Mouse (Mus musculus) hindbrain, embryonic 12.5 days (tissue): ENCODE measurements around the gene Mybphl. TPM values are rescaled to one million over a fixed set of nuclear protein-coding genes. Genes with fewer than 3 reads are reported as not detected.
A peak's percentile ranks its signal among the peaks of the same experiment; 100 is the strongest.

Experiments used
- ATAC-seq: fragments of 200-750 bp; cut with Nextera tagmentation; 2 replicates; pipeline ENCODE4 v1.8.0; 2017; ENCODE audit warnings: moderate TSS enrichment; ENCODE audit not compliant: low FRiP score
- H3K27ac ChIP-seq: fragments of 300-500 bp; sonication (generic); 2 replicates; pipeline ENCODE4 v1.5.1; 2016; ENCODE audit warnings: mild to moderate bottlenecking
- H3K27me3 ChIP-seq: fragments of 300-500 bp; sonication (generic); 2 replicates; pipeline ENCODE4 v1.6.1; 2016; ENCODE audit warnings: mild to moderate bottlenecking
- H3K36me3 ChIP-seq: fragments of 300-500 bp; sonication (generic); 2 replicates; pipeline ENCODE4 v1.6.1; 2016; ENCODE audit warnings: mild to moderate bottlenecking
- H3K4me1 ChIP-seq: fragments of 300-500 bp; sonication (generic); 2 replicates; pipeline ENCODE4 v1.6.1; 2016
- H3K4me2 ChIP-seq: fragments of 300-500 bp; sonication (generic); replicated peaks from 2 replicates; pipeline ENCODE4 v1.6.1; 2016; ENCODE audit warnings: mild to moderate bottlenecking
- H3K4me3 ChIP-seq: fragments of 300-500 bp; sonication (generic); 2 replicates; pipeline ENCODE4 v1.5.1; 2016; ENCODE audit warnings: mild to moderate bottlenecking
- H3K9ac ChIP-seq: fragments of 300-500 bp; sonication (generic); 2 replicates; pipeline ENCODE4 v1.6.1; 2016; ENCODE audit warnings: mild to moderate bottlenecking, moderate library complexity
- H3K9me3 ChIP-seq: fragments of 300-500 bp; sonication (generic); replicated peaks from 2 replicates; pipeline ENCODE4 v1.6.1; 2016; ENCODE audit warnings: mild to moderate bottlenecking
- WGBS: fragments of 180-500 bp; shearing (Covaris S2); methylation state at CpG from one replicate; pipeline ENCODE4 v1.1.7; 2016; 5-methylcytosine and 5-hydroxymethylcytosine counted together
- polyA plus RNA-seq: library from polyadenylated mRNA; unstranded; fragments of >200 nt; fragmentation: Nextera tagmentation; extraction: Ambion mirVana; gene quantifications from 2 replicates; pipeline ENCODE4 v1.2.1, GENCODE M21; 2016

Mybphl gene
- polyA plus RNA-seq, 1 experiment from 2014 or later: not detected

DNA sequence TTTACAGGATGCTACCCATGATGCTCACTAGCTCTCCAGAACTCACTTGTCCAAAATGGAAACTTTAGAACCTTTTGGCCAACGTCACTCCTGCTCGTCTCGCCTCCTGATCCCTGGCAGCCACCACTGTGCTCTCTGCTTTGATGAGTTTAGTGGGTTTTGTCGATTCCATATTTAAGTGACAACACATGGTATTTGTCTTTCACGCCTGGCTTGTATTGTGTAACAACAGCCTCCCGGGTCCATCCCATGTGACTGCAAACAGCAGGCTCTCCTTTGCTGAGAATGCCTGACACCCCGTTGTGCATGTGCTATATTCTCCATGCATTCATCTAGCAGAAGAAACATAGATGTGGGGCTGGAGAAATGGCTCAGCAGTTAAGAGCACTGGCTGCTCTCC lies 22.5 kb upstream of the Mybphl start:
- Histone ChIP-seq H3K4me2 (no peak overlapping the region), H3K9me3 (no peaks in the 10 kb centered on the region), H3K27me3 (no peaks in the 10 kb centered on the region), H3K9ac (no peak overlapping the region), H3K36me3 (peaks cover 88% of the 10 kb centered on the region), H3K27ac (no peak overlapping the region), H3K4me3 (no peak overlapping the region), H3K4me1 (no peaks in the 10 kb centered on the region)
- ATAC-seq: no peak
- 78% methylated on average over 7 of the region's 7 CpGs for WGBS

DNA sequence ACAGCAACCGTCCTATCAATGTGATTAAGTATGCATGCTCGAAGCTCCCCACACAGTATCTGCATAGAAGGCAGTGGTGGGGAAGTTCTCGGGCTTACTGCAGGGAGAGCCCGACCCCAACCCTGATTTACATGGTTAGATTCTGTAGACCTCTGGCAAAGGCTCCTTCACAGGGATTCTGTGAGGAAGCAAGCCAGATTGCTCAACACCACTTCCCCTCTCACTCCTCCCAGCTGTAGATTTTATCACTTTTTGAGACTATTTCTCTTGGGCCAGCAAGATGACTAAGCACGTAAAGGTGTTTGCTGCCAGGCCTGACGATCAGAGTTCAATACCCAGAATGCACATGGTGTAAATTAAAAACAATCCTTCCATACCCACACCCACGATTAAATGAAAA lies 18.9 kb upstream of the Mybphl start:
- no peak overlapping the region for H3K27ac ChIP-seq
- no peaks in the 10 kb centered on the region for H3K9me3 ChIP-seq
- H3K4me3 ChIP-seq: no peak overlapping the region
- peaks cover 89% of the 10 kb centered on the region for H3K36me3 ChIP-seq
- no peaks in the 10 kb centered on the region for H3K4me1 ChIP-seq
- H3K9ac ChIP-seq: no peak overlapping the region
- no peak overlapping the region for H3K4me2 ChIP-seq
- WGBS: 92% methylated on average over 7 of the region's 7 CpGs
- no peaks in the 10 kb centered on the region for H3K27me3 ChIP-seq
- no peak for ATAC-seq

DNA sequence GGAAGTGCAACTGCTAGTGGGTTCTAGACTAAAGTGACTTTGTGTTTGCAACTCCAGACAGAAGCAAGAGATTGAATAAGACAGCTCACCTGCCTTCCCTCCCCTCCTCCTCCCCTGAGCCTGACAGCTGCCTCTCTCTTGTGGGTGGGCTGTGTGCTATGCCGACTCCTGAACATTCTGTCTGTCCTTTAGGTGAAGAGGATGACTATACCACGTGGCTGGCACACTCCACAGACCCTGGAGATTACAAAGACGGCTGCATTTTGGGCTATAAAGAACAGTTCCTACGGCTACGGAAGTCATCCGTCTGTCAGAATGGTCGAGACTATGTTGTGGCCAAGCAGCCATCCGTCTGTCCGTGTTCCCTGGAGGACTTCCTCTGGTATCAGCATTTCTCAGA lies 16.3 kb upstream of the Mybphl start:
- H3K36me3 ChIP-seq: peaks cover 88% of the 10 kb centered on the region
- 84% methylated on average over 9 of the region's 9 CpGs for WGBS

DNA sequence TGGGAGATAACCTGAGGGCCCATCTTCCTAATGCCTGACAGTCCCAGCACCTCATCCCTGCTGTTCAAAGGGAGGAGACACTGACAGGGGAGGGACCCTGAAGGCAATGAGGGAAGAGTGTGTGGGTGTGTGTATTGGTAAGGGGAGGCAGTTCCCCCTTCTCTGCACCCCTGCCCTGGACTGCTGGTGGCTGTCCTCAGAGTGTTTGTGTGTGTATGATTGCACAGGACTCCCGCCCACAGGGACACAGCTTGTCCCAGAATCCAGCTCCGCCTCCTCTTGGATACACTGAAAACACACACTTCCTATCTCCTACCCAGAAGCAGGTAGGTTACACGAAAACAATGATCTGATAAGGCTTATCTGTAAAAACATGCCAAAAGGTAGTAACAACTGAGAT lies 9.5 kb upstream of the Mybphl start:
- no peak for ATAC-seq

More for the DNA sequence above, 16.3 kb upstream of the Mybphl start:
- H3K9me3 ChIP-seq: no peaks in the 10 kb centered on the region
- no peaks in the 10 kb centered on the region for H3K27me3 ChIP-seq
- H3K4me1 ChIP-seq: no peaks in the 10 kb centered on the region
- no peak for ATAC-seq
- H3K4me3 ChIP-seq: no peak overlapping the region
- H3K4me2 ChIP-seq: no peak overlapping the region
- no peak overlapping the region for H3K27ac ChIP-seq
- H3K9ac ChIP-seq: no peak overlapping the region

DNA sequence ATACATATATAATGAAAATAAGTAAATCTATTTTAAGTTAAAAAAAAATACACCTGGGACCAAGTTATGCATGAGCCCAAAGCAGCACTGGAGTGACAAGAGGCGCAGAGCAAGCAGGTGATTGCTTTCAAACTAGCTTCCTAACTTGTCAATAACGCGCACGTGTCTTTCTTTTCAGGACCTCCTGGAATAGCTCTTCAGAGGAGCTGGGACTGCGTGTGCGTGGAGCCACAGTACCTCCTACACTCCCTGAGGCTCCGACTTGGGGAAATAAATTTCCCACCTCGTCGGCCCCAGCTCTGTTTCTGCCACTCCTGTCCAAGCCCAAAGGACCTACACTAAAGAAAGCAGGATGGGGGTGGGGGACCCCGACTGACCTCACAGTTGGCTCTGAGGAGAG lies 7.7 kb upstream of the Mybphl start:
- Histone ChIP-seq H3K27ac (no peak overlapping the region), H3K9ac (no peak overlapping the region), H3K4me1 (peaks cover 18% of the 10 kb centered on the region), H3K27me3 (no peaks in the 10 kb centered on the region), H3K9me3 (no peaks in the 10 kb centered on the region), H3K4me3 (no peak overlapping the region), H3K4me2 (no peak overlapping the region), H3K36me3 (peaks cover 56% of the 10 kb centered on the region)
- ATAC-seq: no peak
- 90% methylated on average over 10 of the region's 10 CpGs for WGBS

More for the DNA sequence above, 9.5 kb upstream of the Mybphl start:
- WGBS: 94% methylated on average over 3 of the region's 3 CpGs
- H3K4me3 ChIP-seq: no peak overlapping the region
- H3K9me3 ChIP-seq: no peaks in the 10 kb centered on the region
- no peak overlapping the region for H3K4me2 ChIP-seq
- no peak overlapping the region for H3K27ac ChIP-seq
- H3K9ac ChIP-seq: no peak overlapping the region
- H3K36me3 ChIP-seq: peaks cover 75% of the 10 kb centered on the region
- H3K27me3 ChIP-seq: no peaks in the 10 kb centered on the region
- H3K4me1 ChIP-seq: 0 out of 2 replicates have a peak, but pooled peaks cover 5% of the 10 kb centered on the region

DNA sequence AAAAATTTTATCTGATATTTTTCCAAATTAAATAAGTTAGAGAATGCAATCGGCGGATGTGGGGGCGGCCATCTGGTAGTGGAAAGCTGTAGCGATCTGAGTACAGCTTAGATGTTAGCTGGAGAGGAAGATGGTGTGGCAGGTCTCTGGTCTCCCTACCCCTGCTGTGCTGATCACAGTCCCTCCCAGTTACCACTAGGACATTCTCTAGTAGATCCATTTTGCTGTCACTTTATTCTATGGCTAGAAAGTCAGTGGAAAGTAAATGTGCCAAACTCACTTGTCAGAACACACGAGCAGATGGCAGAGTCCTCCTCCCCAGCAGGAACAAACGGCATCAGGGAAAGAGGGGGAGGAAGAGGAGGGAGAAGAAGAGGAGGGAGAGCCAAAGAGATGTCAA lies 6.3 kb upstream of the Mybphl start:
- H3K9ac ChIP-seq: no peak overlapping the region
- no peak overlapping the region for H3K4me3 ChIP-seq
- H3K27ac ChIP-seq: no peak overlapping the region
- H3K9me3 ChIP-seq: no peaks in the 10 kb centered on the region
- WGBS: 78% methylated on average over 6 of the region's 6 CpGs
- H3K4me2 ChIP-seq: no peak overlapping the region
- peaks cover 47% of the 10 kb centered on the region for H3K36me3 ChIP-seq
- no peak for ATAC-seq
- peaks cover 21% of the 10 kb centered on the region for H3K4me1 ChIP-seq
- no peaks in the 10 kb centered on the region for H3K27me3 ChIP-seq

DNA sequence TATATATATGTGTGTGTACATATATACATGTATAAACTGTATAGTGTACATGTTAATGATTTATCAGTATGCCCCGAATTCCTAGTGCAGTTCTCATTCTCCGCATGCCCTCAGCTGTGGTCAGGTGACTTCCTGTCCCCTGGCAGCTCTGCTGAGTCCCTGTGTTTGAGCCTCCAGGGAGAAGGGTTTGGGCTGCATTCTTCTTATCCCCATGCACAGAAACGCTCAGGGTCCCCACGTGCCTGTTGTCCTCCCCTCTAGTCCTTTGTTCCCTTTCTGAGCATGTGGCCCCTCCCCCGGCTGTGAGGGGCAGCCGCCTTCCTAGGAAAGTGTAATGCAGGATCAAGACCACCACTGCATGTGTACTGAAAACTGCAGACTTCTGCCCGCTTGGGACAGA lies 3.8 kb upstream of the Mybphl start:
- no peaks in the 10 kb centered on the region for H3K9me3 ChIP-seq
- H3K36me3 ChIP-seq: peaks cover 22% of the 10 kb centered on the region
- peak; percentile 70 for ATAC-seq
- H3K9ac ChIP-seq: peak overlapping the region; percentile 23
- 0 out of 2 replicates have a peak overlapping the region, but pooled peaks have one; percentile 9 for H3K4me2 ChIP-seq
- no peak overlapping the region for H3K4me3 ChIP-seq
- peaks cover 31% of the 10 kb centered on the region for H3K4me1 ChIP-seq
- H3K27ac ChIP-seq: 0 out of 2 replicates have a peak overlapping the region, but pooled peaks have one; percentile 13
- WGBS: 5% methylated on average over 7 of the region's 7 CpGs
- no peaks in the 10 kb centered on the region for H3K27me3 ChIP-seq

DNA sequence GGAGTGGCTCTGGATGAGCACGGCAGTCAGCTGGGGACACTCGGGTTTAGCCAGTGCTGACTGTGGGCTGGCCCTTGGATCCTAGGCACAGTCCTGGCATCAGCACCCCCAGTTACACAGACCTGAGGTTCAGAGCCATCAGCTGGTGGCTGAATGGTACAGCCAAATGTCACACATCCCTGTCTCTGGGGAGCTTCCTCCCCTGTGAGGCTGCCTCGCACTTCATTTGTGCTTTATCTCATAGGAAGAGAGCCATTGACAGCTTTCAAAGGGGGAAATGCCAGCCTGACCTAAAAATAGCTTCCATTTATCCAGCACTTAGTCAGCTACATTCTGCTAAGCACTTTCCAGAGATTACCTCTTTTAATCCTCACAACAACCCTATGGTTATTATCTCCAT lies 1.1 kb upstream of the Mybphl start:
- WGBS: 80% methylated on average over 3 of the region's 3 CpGs
- H3K4me1 ChIP-seq: peaks cover 31% of the 10 kb centered on the region
- no peak overlapping the region for H3K9ac ChIP-seq
- no peak overlapping the region for H3K4me3 ChIP-seq
- H3K4me2 ChIP-seq: no peak overlapping the region
- no peak for ATAC-seq
- no peak overlapping the region for H3K27ac ChIP-seq
- no peaks in the 10 kb centered on the region for H3K36me3 ChIP-seq
- H3K9me3 ChIP-seq: no peaks in the 10 kb centered on the region
- no peaks in the 10 kb centered on the region for H3K27me3 ChIP-seq

DNA sequence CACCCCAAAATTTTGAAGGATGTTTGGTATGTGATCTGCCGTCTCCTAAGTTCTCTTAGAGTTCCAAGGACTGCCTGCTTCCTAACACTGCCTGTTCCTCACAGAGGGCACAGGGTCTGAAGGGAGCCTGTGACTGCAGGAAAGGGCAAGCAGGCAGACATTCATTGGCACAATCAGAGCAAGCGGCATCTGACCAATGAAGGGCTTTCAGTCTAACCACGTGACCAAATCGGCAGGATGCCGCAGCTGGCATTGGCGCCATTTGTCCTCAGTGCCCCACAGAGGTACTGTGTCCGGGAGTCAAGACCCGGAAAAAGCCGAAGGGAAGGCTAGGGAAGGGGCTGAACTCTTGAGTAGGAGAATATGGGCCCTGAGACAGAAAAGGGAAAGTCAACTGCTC lies 2.5 kb downstream of the Mybphl start:
- Histone ChIP-seq H3K4me1 (peaks cover 12% of the 10 kb centered on the region), H3K9me3 (no peaks in the 10 kb centered on the region), H3K36me3 (no peaks in the 10 kb centered on the region), H3K9ac (no peak overlapping the region), H3K4me2 (0 out of 2 replicates have a peak overlapping the region, but pooled peaks have one; percentile 3), H3K27ac (no peak overlapping the region), H3K27me3 (no peaks in the 10 kb centered on the region), H3K4me3 (no peak overlapping the region)
- WGBS: 57% methylated on average over 9 of the region's 9 CpGs
- peak; percentile 60 for ATAC-seq

DNA sequence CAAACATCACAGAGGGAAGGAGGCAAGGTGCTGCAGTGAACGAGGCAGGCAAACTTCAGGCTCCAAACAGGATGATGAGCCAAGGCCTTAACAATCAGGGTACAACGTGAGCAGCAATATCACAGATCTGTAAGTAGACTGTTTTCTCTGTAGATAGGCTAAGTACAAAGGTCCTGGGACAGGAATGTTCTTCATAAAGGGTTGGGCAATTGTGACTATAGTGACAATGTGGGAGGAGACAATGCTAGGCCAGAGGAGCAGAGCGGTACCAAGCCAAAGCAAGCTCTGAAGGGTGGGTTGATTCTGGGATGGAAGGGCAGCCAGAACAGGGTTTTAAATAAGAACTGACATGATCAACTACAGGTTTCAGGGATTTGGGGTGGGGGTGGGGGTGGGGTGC lies 3.1 kb downstream of the Mybphl start:
- Histone ChIP-seq H3K4me1 (peaks cover 12% of the 10 kb centered on the region), H3K27me3 (no peaks in the 10 kb centered on the region), H3K27ac (no peak overlapping the region), H3K9me3 (no peaks in the 10 kb centered on the region), H3K4me3 (no peak overlapping the region), H3K36me3 (no peaks in the 10 kb centered on the region), H3K4me2 (no peak overlapping the region), H3K9ac (no peak overlapping the region)
- WGBS: 81% methylated on average over 3 of the region's 3 CpGs
- ATAC-seq: no peak

DNA sequence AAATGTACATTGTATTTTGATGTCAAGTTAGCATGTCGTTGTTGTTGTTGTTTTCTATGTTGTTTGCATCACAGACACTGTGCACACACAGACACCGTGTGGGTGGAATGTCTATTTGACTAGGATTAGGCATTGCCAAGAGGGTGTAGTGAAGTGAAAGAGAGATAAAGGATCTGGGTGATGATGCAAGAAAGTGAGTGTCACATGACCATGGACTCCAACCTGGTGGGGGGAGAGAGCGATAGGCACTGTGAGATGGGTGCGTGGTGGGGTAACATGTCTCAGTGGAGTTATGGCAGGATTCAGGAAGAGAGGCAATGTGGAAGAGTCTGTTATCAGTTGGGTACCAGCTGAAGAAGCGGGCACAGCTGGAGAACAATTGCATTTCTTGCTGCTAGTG lies 4.0 kb downstream of the Mybphl start:
- Histone ChIP-seq H3K4me1 (peaks cover 10% of the 10 kb centered on the region), H3K9ac (no peak overlapping the region), H3K4me3 (no peak overlapping the region), H3K4me2 (no peak overlapping the region), H3K9me3 (no peaks in the 10 kb centered on the region), H3K27ac (no peak overlapping the region), H3K36me3 (no peaks in the 10 kb centered on the region), H3K27me3 (no peaks in the 10 kb centered on the region)
- 87% methylated on average over 5 of the region's 5 CpGs for WGBS
- no peak for ATAC-seq

DNA sequence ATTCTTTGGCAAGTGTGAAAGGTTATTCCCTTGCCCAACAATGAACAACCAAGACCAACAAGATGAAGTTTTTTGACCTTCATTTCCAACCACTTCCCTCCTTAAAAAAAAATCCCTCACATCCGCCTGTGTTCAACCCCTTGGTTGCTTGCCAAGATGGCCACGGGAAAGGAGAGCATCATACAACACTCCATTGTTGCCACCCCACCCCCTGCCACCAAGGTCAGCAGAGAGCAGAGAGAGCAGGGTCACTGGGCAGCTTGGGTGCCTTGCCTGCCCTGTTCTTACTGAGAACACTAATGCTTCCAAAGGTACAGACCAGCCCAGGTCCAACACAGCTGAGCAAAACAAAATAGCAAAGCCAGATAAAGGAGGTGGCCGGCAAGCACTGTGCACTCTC lies 7.6 kb downstream of the Mybphl start:
- H3K9me3 ChIP-seq: no peaks in the 10 kb centered on the region
- H3K4me2 ChIP-seq: no peak overlapping the region
- no peak for ATAC-seq
- no peaks in the 10 kb centered on the region for H3K36me3 ChIP-seq
- WGBS: 55% methylated on average over 3 of the region's 3 CpGs
- no peaks in the 10 kb centered on the region for H3K4me1 ChIP-seq
- H3K9ac ChIP-seq: no peak overlapping the region
- no peaks in the 10 kb centered on the region for H3K27me3 ChIP-seq
- H3K4me3 ChIP-seq: no peak overlapping the region
- peak overlapping the region; percentile 23; the same call in 1 of the 2 replicates for H3K27ac ChIP-seq

DNA sequence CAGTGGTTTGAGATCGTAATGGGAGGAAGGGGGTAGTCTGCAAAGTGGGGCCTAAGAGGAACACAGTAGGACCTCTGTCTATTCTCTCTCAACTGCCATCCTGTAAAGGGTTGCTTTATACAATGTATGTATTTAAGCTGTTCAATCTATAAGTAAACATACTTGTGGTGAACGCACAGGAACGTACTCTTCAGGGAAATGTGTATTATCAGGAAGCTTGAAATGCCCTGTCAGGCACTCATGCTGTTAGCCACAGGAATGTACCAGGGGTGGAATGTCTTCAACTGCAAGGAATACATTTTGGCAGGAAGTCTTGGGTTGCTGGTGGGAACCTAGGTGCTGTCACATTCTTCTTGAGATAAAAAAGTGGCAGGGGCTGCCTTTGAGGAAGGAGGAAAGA lies 8.0 kb downstream of the Mybphl start:
- Histone ChIP-seq H3K4me2 (no peak overlapping the region), H3K36me3 (no peaks in the 10 kb centered on the region), H3K27me3 (no peaks in the 10 kb centered on the region), H3K9me3 (no peaks in the 10 kb centered on the region), H3K27ac (no peak overlapping the region; the same call in 1 of the 2 replicates), H3K4me3 (no peak overlapping the region), H3K9ac (no peak overlapping the region), H3K4me1 (no peaks in the 10 kb centered on the region)
- no peak for ATAC-seq
- 82% methylated on average over 3 of the region's 3 CpGs for WGBS
